Mouse (Mus musculus) testis, postnatal 10 days (tissue): ENCODE measurements at regions not wholly inside any gene's neighbourhood (a gene's known extent, or its start where the extent isn't known, plus 50 kb on each side); places are given as distances from the start of the nearest gene placed in this dataset.

Experiments used
- DNase-seq: peaks from one replicate; pipeline ENCODE4 v3.0.0; 2021; ENCODE audit warnings: low spot score

DNA sequence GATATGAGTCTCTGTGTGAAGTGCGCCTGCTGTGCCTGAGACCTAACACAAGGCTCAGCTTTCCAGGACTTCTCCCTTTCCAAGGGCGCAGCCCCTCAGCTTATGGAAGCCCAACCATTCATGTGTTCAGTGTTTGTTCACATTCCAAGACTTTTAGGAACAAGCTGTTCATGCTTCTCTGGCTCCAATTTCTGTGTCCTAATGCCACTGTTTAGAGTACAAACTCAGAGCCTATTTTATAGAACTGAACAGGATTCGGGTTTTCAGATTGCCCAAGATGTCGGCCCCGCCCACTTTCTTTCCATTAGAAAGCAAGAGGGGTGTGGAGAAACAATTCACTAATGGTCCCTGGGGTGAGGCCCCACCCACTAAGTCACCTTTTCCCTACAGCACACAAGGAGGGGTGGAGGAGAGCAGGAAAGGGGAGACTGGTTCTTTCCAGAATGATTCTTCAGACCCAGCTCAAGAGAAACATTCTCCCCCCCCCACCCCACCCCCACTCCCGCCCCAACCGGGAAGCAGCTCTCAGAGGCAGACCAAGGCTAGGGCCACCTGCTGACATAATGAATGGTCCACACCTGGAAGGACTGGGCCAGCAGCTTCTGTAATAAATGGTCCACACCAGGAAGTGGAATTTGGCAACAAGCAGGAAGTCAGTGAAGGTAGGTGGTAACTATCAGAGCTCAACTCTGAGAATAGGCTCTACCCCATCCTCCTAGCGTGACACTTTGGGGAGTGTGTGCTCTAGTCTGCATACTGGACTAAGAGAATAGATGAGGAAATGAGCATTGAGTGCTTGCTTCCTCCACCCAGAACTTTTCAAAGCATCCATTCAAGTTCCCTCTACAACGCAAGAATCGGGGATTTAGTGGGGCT lies 120.2 kb upstream of the Zfp648 start:
- DNase-seq, result peak; percentile 60

DNA sequence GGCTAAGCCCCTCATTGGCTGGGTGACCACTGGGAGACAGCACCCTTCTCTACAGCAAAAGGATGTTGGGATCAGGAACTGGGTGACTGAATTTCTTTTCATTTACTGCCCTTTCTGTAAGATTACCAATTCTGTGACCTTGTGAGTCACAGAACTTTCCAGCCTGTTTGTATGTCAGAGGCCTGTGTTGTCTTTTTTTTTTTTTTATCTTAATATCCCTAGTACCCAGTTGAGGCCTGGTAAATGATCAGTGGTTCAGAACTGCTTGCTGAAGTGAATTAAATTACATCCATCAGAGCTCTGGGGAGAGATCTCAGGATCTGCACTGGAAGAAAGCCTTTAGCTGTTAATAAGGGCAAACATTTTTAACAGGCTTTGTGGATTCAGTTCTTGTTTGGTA lies 114.8 kb upstream of the Zfp648 start:
- DNase-seq, result no peak

DNA sequence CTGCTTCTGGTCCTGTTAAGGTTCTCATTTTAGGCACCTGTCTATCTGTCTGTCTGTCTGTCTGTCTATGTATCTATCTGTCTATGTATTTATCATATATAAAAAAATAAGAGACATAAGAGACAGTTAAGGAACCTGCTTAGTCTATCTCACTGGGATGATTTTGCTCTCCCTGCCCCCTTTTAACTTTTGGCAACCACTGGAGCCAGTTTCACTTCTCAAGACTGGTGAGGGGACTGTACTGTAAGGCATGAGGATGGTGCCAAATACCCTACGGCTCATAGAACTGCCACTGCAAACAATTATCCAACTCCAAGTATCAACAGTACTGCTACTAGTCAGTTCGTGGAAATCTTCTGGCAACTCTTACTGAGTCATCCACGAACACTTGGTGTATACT lies 111.2 kb upstream of the Zfp648 start:
- no peak for DNase-seq

DNA sequence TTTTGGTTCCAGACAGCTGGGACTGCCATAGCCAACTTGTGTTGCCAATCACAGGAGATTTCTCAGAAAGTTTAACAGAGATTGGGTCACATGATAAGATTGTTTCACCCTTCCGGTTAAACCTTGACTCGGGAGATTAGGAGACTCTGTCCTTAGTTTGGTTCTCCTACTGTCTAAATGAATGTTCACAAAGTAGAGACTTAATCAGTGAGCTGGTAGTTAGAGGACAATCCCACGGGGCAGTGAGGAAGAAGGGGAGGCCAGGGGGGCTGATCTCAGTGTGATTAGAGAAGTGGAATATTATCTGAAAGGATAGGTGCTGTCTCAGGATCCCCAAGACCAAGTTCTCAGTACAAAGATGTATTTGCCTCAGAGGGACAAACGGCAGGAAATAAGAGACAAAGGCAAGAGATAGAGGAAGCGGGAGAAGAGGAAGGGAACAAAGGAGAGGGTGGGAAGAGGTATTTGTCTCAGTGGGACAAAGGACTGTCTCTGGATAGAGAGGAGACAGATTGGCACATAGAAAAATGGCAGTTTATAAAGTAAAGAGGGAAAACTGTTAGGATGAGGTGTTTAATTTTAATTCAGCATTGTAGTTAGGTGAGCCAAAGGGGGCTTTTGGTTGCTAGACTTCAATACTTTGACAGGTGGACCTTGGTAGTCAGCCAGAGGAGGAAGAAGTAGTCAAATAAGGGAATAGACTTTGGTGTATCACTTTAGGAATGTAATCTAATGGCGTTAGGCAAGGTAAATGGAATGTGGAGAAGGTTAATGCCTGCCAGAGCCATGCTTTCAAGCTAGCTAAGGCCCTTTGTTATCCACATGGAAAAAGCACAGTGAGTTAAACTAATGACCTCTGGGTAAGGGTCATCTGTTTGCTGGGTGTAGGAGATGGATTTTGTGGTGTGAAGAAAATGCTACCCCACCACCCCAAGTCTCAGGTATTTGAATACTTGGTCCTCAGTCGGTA lies 110.2 kb upstream of the Zfp648 start:
- no peak for DNase-seq

DNA sequence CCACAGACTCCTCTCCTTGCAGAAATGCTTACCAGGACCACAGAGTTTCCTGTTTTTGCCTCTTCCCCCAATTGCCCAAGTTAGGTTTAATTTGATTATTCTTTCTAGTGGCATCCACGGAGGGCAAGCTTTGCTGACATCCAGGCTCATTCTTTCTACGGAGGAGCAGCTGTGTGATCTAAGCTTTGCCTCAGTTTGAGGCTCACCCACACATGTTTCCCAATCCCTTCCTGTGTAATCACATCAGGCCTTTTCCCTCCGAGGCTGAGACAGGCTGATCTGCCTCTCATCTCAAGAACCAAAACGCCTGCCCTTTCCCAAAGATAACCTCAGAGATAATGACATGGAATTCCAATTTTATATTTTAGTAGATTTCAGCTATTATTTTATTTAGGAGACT lies 107.4 kb upstream of the Zfp648 start:
- DNase-seq, result no peak

DNA sequence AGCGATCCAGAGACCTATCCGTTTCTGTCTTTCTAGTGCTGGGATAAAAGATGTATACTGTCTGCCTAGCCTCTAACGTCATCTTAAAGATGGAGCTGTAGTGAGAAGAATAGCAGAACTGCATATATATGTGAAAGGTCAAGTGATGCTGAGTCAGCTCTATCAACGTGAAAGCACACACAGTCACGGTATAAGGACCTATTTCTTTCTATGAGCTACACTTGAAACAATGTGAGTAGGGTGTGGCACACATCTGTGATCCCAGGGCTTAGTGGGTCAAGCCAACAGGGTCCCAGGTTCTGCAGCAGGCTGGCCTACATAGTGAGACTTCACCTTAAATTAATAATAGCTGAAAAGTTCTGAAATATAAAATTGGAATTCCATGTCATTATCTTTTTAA lies 106.6 kb upstream of the Zfp648 start:
- DNase-seq, result no peak

DNA sequence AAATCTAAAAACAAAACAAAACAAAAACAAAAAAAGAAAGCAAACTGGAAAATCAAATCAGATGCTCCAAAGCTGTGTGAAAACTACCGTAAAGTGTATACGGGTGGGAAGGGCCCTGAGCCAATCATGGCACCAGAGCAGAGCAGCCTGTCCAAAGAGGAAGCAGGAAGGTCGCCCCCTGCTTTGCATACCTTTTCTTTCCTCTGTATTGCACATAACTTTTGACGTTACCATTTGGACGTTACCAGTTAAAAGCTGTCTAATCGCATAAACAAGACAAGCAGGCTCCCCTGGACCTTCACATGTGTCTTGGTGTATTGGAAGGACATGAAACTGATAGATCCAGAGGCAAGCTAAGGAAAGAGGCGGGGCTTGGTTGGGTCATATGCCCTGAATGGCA lies 104.9 kb upstream of the Zfp648 start:
- no peak for DNase-seq

DNA sequence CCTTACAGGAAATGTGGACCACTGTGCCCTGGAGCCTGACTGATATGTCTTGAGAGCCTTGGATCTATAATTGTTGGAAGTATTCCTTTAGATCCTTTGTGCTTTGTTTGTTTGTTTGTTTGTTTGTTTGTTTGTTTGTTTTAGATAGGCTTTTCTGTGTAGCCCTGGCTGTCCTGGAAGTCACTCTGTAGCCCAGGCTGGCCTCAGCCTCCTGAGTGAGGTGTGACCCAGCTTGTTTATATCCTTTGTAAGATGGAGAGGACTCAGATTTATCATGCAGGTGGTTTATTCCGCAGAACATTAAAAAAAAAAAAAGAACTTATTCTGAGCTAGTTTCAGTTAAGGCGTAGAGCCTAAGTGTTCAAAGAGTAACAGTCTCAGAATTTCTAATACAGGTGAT lies 104.1 kb upstream of the Zfp648 start:
- DNase-seq, result no peak

DNA sequence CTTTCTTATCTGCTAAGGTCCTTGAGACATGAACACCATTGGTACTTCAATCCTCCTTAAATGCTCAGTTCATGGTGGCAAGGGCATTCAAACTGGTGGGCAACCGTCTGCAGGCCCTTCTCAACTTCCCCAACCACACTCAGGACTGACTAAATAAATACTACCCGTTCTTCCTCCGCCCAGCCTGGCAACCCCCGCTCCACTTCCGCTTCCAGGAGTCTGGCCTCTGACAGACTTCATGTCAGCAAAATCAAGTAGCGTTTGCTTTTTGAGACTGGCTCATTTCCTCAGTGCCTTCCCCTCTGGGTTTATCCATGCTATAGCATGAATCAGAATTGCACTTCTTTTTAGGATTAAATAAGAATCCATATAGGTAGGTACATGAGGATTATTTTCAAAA lies 103.3 kb upstream of the Zfp648 start:
- no peak for DNase-seq

DNA sequence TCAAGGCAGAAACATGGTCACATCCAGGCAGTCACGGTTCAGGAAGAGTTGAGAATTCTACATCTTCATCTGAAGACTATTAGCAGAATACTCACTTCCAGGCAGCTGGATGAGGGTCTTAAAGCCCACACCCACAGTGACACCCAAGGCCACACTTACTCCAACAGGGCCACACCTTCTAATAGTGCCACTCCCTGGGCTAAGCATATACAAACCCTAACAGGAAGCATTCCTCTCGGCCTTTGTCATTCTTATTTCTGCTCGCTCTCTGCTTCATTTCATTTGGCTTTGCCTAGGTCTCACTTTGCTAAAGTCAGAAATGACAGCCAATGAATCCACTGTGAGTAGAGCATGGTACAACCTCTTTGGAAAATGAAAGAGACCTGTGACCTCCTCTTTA lies 100.4 kb upstream of the Zfp648 start:
- DNase-seq, result no peak

DNA sequence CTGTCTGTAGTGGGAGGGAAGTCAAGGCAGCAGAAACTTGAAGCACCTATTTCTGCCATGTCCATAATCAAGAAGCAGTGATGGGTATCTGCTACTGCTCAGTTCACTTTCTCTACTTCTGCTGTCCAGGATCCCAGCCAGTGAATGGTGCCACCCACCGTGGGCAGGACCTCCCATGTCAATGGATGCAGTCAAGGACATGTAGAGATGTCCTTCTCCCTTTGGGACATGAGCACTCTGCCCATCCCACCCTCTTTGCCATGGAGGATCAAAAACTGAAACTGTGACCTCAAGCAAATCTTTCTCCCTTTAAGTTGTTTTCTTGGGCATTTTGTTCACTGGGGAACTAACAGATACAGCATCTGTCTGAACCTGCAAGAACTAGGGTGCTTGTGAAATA lies 99.6 kb upstream of the Zfp648 start:
- DNase-seq, result no peak

DNA sequence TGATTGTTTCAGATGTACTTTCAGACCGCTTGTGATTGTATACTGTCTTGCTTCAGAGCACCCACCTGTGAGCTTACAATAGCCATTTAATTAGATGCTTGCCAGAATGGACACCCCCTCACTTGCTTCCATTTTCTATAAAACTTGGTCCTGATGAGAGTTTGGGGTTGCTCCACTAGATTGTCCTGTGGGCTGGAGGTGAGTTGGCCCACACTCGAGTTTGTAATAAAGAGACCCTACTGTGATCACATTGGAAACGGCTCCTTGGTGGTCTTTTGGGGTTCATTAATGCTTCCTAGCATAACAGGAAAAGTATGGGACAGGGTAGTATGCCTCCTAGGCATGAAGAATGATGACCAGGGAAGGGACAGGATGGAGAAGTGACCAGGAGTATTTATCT lies 98.8 kb upstream of the Zfp648 start:
- DNase-seq, result no peak

DNA sequence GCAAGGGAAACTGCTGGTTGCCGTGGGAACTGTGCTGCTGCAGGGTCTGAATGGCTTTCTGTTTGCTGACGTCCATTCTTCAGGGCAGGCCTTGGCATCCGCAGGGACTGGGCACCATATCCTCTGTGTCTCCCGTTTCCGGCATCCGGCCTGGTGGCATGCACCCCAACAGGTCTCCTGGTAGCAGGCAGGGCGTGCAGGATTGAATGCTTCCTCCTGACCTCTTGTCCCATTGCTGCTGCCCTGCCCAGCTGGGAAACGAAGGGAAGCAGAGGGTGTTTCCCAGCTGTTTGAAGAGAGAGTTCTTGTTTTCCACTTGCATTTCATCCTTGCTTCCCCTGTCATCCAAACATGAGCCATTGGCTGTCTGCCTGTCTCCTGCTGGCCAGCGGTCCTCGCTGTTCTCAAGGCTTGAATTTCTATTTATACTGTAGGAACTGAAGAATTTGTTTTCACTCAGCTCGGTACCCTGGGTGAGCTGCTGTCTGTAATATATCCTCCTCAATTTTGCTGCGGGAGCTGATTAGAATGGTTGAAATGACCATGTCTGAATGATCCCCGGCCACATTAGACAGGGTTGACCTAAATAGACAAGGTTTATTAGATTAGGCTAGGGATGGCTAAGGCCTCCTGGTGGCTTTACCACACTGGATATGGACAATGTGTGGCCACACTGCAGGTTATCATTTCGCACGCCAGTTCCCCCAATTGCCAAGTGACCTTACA lies 98.0 kb upstream of the Zfp648 start:
- peak; percentile 65 for DNase-seq

DNA sequence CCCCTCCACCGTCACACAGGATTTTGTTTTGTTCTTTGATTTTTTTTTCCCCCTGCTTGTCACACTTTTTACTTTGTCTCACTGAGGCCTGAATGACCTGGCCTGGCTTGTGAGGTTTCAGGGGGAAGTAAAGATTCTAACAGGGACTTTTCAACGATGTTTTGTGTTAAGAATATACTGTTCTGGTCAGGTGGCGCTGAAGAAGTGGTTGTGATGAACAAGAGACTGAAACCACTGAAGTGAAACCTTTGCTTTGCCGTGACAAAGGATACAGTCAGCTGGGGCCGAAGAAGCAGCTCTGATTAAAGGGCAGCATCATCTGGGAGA lies 97.4 kb upstream of the Zfp648 start:
- no peak for DNase-seq

DNA sequence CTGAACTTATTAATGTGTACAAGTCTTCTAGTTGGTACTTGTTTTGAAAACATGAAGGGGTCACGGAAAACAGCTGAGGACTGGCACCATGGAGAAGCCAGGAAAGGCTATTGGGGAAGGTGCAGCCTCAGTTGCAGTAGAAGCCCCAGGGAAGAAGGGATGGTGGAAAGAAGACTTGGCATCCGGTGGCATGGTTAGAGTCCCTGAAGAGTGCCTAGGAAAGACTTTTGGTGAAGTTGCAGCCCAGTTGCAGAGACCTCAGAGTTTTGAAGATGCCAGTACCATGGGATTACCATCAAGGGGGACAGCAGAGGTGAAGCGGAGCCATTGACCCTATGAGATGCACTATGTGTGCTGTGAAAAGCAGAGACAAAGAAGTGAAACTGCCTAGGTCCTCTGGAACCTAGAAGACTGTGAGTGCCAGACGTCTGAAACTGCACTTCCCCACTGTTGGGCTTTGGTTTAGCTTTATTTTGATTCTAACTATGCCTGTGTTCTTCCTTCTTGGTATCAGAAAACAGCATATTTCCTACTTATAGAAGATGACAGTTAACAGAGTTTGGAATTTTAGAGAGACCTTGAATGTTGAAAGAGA lies 96.9 kb upstream of the Zfp648 start:
- DNase-seq, result no peak

DNA sequence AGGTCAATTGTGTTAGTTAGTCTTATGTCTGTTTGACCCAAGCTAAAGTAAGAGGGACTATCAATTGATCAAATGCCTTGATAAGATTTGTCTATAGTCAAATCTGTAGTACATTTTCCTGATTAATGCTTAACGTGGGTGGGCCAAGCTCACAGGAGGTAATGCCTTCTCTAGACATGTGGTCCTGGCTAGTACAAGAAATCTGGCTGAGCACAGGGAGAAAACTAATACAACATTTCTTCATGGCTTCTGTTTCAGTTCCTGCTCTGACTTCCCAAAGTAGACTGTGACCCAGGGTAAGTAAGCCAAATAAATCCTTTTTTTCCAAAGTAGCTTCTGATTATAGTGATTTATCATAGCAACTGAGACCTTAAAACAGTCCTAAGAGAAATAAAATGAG lies 96.2 kb upstream of the Zfp648 start:
- no peak for DNase-seq

DNA sequence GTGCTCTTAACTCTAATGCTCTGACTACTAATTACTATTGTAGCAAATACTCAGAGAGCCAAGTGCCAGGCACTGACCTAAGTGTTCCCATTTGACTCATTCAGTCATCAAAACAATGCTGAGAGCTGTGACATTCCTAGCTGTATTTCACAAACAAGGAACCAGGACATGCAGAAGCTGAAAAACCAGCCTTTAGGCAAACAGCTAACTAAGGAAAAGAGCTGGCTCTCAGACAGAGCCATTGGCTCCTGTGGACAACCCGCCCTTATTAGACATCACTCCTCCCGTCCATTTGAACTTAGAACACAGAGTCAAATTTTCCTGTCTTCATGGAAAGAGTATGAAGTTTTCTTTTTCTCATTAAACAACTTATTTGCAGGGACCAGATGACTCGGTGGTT lies 88.5 kb upstream of the Zfp648 start:
- DNase-seq, result no peak

DNA sequence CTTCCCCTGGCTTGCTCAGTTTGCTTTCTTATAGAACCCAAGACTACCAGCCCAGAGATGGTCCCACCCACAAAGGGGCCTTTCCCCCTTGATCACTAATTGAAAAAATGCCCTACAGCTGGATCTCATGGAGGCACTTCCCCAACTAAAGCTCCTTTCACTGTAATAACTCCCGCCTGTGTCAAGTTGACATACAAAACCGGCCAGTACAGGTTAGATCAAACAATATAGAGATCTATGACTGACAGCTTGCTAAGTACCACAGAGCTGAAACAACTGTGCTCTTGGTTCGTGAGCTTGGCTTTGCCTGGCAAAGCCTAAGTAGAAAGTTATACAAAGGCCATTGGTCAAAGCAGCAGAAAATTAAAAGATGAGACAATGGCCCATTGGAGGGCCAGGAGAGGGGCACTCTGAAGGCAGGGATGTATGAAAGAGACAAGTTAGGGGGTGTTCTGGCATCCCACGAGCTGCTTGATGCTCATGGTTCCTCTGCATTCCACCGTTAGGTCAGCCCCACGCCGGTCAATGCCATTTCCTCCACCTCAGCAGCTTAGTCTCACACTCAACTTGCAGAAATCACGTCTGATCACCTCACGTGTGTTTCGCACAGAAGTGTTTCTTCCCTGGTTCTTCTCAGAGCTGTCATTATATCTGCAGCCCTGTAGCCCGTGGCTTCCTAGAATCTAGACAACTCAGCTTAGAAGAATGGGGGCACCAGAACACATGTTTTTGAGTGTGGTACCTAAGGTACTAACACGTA lies 87.5 kb upstream of the Zfp648 start:
- DNase-seq, result no peak

DNA sequence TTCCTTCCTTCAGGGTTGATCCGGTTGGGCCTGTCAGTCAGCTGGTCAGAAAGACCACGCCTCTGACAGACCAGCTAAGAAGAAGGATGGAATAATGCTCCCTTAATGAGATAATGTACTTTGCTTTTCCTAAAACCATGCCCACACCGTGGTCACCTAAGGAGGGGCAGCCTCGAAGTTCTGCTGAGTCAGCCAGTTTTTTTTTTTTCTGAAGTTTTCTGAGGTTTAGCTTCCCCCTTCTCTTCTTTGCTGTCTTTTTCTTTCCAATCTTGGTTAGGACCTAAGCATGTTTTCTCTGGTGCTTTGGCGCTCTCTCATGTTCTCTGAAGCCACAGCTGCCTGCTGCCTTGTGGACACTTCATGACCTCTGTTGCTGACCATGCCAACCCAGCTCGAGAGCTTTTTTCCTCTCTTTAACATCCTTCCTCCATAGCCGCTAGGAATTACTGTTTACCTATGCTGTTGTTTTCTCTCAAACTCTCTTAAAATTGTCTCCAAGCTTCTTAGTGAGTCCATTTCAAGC lies 84.7 kb upstream of the Zfp648 start:
- DNase-seq, result no peak

DNA sequence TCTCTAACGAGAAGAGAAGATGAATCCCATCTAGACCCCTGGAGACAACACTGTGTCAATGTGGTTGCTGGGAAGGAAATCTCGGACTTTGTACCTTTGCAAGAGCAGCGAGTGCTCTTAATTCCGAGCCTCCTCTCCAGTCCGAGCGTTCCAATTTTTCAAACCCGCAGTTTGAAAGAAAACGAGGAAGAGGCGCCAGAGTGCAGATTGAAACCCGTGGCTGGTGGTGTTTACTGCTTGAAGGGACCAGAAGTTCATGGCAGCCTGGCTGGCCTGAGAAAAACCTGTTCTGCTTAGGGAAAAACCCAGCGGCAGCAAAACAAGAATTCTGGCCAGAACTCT lies 83.7 kb upstream of the Zfp648 start:
- no peak for DNase-seq

DNA sequence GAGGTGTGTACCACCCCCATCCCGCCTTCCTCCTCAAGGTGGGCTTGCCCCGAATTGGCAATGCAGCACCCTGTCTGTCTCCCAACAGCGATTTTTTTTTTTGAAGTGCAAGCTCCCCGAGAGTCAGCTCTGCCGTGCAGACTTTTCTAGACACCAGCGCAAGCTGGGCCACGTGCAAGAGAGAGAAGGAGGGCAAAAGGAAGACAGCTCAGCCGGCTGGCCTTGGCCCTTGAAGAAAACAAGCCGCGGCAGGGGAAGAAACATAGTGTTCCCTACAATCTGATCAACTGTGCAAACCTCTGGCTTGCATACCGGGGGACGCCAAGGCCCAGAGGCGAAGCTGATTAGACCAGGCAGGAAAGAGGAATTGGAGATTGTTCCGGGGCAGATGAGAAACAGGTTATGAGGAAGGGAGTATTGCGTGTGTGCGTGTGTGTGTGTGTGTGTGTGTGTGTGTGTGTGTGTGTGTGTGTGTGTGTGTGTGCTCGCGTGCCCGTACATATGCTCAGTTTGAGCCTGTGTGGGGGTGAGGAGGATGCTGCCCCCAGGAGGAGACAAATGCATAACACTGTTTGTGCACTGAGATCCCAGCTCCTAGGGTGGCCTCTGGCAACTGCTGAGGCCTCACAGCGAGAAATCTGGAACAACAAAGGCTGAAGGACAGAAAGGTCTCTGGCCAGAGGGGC lies 83.2 kb upstream of the Zfp648 start:
- peak; percentile 78 for DNase-seq
